Mouse (Mus musculus): ENCODE data around the gene Hira. TPM values are rescaled to one million over a fixed set of nuclear protein-coding genes. Genes with fewer than 3 reads are reported as not detected.
"Not testable (repeated sequence)": the region's sequence is repeated elsewhere in the genome, so short reads cannot be mapped to it uniquely, and the experiment has no call there.

Hira gene
- total RNA-seq, 2 experiments from 2014 or later, result 36.3 to 44.4 TPM

DNA sequence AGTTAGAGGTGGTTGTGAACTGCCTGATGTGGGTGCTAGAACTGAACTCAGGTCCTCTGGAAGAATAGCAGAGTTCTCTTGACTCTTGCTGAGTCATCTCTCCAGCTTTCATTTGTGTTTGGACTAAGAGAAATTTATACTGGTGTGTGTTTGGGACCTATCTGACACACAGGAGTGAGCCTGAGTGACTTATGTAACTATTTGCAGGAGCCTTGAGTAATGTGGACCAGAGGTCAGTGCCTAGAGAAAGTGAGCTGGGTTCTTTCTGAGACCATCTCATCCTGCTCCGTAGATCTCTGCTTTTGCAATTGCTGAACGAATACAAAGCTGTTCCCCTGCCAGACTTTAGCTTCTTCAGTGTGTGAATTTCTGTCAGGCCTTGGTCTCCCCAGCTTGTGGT, 44.9 kb downstream of the Hira start:
- no peak for DNase-seq

DNA sequence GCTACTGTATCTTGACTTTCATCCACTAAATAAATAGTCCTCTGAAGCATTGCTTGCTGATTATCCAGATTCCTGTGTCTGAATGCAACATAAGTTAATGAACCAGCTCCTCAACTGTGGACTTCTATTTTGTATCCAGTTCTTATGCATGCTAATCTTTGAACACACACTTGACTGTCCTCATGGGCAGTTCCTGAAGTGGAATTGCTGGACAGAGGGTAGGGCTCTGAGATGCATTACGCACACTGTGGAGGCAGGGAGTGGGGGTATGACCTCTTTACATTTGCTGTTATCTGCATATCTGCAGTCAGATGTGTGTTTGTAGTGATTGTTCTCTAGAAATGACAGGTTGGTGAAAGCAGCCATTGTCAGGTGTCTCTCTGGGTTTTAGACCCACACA, 51.1 kb downstream of the Hira start:
- no peak for DNase-seq

DNA sequence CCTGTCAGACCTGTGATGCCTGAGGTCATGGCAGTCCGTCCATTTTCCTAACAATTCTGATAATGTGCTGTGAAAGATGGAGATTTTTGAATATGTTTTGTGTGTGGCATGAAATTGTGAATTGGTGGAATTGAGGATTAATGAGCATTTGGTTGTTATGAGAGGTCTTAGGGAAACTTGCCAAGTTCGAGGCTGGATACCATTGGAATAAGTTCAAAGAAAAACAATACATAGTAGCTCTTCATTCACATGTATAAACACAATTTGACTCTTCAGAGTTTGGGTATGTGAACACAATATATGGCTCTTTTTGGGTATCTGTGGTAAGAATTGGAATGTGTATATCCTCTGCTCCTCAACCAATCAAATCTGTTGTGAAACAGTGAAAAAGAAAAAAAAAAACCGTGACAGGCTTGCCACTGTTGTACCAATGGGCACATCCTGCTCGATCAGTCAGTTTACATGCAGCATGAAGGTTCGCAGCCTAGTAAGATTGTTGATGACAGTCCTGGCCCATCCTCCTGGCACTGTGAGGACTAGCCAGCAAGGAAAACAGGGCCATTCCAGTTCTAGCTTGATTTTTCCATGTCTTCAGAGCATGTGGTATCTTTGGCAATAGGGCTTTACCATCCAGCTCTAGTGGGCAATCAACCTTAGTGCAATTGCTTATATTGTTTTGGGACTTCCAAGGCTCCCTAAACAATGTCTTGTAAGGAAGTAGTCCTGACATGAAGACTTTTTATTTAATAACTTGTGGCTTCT, 61.7 kb downstream of the Hira start:
- DNase-seq, result no peak

DNA sequence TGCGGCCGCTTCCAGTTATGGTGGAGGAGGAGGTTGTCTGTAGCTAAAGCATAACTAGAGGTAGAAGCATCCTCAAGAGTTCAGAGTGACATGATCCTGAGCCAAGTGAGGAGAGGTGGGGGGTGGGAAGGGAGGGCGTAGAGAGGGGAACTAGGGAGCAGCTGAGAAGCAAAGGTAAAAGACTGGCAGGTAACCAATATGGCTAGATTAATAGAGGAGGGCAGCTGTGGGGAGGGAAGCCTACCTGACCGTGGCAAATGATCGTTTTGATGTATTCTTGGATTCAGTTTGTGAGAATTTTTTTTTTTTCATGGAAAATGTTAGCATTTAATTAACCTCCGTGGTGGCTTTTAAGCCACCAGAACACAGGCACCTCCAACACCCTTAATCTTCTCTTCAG, 67.1 kb downstream of the Hira start:
- no peak for DNase-seq

DNA sequence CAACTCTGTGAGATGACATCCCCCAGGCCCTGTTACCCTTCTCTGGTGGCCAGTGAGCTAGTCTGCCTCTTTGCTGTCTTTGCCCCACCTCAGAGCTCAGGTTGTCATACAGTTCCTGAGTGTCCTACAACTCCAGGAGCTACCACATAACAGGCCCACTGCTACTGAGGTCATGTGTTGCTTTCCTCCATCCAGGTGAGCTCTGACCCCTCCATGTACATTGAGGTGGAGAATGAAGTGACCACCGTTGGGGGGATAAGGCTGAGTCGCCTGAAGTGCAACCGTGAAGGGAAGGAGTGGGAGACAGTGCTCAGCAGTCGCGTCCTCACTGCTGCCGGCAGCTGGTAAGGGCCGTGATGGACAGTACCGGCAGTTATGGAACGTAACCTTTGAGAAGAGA, 72.1 kb downstream of the Hira start:
- DNase-seq, result no peak

DNA sequence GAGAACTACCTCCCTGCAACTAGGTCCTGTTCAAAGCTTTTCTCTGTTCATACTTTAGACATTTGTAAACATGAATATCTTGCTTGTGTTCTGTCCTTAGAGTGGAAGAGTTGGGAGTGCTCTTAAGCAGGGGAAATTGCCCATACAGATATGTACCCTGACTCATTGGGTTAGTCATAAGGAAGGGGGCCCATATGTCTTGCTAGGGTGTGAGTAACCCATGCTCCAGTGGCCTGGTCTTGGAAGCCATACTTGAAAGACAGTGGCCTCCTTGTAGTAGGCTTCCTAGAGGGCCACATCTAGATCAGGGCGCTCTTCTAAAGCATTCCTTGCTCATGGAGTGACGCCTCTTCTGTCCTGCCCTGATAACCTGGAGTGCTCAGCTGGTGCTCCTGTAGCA, 73.5 kb downstream of the Hira start:
- no peak for DNase-seq

DNA sequence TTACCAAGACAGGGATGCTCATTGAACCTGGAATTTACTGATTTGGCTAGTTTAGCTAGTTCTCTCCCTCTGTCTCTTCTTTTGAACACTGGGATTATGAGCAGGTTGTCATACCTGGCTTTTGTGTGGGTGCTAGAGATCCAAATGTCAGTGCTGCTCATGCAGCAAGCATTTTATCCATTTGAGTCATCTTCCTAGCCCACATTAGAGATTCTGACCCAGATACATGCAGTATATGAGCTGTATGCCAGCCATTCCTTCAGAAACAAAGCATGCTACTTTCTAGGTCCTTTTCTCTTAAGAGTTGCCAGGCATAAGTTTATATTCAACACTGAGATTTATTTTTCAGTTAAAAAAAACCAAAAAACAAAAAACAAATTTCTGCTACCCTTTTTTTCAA, 76.0 kb downstream of the Hira start:
- no peak for DNase-seq

DNA sequence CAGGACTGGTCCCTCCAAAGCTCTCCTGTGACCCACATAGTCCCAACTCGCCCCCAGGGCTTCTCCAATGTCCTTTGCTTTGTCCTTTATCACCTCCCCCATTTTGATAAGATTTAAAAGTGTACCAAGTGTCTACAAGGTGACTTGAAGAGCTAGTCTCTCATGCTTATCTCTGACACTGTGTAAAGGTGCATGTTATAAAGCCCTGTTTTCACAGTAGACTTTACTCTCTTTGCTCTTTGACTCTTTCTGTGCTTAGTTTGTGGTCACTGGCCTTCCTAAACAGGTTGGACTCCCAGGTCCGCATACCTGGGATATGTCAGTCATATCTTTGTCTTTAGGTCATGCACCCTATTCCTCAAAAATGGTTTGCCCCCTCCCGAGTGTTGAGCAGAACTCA, 78.2 kb downstream of the Hira start:
- no peak for DNase-seq

DNA sequence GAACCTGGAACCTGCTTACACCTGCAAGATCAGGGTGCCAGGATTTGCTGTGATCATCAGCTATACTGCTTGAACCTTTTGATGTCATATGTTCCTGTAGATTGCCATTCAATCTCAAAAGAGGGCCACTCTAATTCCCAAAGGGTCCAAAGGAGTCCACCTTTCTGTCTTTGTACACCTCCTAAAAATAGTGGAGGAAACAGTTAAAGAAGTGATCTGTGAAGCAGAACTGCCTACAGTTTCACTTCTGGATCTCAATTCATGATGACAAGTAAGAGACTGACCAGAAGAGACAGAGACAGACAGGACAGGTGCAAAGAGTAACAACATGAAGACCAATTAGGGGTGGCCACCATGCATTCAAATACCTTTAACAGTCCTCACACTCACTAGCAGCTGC, 86.6 kb downstream of the Hira start:
- no peak for DNase-seq

DNA sequence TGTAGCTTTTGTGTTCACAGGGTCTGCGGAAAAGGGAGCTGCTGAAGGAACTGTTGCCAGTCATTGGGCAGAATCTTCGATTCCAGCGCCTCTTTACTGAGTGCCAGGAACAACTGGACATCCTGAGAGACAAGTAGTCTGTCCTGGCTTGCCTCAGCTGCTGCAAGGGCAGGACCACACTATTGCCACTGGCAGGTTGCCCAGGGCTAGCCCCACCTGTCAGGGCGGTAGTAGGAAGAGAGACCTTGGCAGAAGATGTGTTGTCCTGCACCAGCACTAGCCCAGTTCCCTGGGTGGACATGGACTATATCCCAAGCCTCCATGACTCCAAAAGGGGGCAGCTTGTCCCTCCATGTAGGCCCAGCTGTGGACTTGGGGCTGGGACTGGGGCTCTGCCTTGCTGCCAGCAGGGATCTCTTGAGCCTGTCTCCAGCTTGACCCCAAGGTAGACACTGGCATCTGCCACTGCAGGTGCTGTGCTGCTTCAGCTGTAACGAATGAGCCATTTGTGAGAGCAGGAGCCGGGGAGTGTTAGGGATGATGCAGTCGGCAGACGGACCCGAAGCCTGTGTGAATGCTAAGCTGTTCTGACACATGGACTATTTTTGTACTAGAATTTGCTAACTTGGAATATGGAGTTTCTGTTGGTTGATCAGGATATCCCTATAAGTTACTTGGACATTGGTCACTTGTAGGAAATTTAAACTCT, 92.7 kb downstream of the Hira start:
- DNase-seq, result peak; percentile 10

DNA sequence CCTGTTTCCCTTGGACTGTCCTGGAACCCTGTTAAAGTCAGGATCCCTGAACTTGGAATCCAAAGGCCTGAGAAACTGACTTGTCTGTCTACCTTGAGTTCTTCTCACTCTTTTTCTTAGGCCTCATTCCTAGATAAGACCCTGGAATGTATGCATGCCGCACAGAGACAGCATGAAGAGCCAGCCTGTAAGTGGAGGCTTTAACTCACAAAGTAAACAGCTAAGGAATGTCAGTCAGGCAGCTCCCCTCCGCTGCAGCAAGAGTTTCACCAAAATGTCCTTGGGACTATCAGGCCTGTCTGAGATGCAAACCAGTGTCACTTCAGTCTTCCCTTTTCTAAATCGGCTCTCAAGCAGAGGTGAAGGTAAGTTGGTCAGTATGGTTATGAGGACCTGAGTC, 94.0 kb downstream of the Hira start:
- no peak for DNase-seq

DNA sequence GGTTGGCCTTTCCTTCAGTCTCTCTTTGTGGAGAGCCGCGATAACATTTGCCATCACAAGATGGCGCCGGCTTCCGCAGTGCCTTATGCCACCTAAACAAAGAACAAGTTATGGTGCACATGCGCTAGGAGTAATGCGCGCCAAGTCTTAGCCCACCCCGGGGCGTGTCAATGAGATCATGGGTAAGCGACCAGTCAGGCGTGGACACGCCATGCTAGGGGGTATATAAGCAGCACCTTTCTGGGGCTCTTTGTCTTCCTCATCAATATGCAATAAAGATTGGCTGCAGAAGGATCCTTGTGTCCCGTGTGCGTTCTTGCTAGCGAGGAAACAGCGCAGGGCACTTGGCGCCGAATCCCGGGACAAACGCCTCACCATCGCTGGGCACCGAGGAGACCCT, 98.8 kb downstream of the Hira start:
- DNase-seq, result not testable (repeated sequence)

DNA sequence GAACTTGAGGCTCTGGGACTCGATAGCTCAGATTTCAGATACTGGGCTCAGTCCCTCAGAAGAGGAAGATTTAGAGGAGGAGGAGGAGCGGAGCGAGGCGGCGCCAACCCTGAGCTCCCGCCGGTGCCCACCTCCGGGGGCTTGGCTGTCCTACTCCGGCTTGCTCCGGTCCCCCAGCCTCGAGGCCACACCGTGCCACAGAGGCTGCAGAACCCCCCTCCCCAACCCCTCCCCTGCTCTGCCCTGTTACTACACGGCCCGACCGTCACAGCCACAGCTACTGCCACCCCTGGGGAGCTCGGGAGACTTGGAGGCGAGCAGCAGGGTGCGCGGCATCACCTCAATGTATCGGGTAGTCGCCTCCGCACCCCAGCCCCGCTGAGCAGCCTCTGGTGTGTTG, 99.5 kb downstream of the Hira start:
- DNase-seq, result no peak

DNA sequence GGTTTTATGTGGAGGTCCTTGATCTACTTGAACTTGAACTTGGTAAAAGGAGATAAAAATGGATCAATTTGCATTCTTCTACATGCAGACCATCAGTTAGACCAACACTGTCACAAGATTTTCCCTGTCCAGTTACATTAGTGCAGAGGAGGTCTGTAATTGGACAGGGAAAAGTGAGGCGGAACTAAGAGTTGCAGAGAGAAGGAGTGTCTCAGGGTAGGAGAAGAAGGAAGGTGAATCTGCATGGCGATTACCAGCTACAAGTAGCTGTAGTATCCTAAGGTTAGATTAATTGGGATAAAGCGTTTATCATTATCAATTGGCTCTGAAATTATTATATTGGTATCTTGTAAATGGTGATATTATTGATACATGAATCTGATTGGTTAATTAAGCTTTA, 109.5 kb downstream of the Hira start:
- no peak for DNase-seq

DNA sequence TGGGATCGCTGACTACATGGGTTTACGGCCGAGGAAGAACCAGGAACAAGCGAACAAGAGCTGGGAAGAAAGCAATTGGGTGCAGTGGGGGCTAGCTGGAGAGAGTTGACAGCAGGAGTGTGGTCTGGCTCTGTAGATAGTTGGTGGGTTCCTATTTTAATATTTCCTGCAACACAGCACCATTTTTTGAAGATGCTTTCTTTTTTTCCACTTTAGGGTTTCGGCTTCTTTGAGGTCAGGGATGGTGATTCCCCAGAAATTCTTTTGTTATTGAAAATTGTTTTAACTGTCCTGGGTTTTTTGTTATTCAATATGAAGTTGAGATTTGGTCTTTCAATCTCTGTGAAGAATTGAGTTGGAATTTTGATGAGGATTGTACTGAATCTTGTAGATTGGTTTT, 110.0 kb downstream of the Hira start:
- no peak for DNase-seq

DNA sequence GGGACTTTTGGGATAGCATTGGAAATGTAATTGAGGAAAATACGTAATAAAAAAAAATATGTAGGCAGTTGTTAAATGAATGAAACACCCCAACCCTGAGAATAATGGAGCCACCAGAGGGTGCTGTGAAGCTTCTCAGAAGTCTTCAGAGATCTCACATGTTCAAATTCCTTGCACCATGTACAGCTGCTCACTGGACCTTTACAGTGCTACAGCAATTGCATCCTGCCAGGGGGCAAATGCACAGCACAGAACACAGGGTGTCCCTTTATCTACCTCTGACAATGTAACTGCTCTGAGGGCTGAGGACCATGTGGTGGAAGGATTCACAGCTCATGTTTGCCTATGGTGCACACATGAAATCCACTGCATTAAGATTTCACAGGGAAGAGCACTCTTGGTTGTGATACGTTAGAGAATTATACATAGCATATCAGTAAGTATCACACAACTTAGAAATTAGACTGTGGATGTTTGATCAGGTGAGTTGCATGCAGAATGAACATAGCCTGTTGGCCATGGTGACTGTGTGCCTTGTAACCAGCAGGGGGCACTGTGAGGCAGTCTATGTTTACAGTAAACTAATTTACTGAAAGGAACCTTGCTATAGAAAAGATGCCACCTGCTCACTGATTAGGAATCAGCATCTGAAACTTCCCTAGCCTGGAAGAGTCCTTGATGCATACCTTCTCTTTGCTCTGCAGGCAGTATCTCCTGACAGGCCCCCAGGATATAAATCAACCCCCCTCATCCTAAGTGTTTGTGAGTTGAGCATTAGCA, 126.0 kb downstream of the Hira start:
- DNase-seq, result not testable (repeated sequence)

DNA sequence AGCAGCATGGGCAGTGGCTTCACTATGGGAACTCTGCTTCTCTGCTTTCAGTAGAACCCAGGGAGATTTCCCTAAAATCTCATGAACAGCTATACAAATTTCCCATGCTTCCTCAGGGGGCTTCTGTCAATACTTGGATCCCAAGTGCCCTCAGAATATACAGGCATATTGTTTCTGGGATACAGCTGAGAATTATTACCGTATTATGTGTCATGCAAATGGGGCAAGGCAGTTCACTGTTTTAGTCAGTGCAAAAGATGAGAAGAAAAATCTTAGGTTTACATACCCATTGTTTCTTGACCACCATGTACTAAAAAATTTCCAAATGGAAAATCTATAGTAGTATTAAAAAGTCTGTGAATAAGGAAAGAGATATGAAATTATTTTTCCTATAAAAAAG, 126.9 kb downstream of the Hira start:
- no peak for DNase-seq

DNA sequence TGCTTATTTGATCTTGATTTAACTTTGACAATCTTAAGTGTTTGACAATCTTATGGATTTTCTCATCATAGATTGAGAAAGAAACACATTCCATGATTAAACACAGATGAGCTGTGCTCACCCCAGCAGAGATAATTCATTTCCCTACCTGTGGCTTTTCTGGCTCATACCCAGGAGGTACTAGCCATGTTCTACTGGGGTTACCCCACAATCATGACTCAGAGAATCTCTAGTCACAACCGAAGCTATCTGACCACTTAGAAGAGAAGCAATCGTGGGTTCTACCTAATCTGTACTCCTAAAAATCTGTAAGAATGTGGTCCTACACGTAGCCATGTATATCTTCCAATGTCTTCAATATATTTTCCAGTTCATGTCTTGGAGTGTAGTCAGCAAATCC, 128.5 kb downstream of the Hira start:
- DNase-seq, result no peak

DNA sequence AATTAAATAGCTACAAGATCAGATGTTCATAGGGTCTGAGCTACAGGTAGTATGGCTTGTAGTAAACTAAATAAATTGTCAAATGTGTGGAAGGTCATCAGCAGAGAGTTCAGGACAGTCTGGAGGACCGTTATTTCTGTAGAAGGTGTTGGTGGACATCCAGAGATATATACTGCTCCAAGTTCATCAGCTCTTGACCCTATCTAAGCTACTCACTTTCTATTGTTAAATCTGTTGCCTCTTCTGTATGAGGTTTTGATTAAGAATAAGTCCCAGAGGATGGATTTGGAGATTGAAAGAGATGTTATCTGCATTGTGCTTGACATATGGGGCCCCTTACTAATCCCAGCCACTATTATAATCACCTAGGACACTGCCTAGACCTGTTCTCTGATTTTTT, 129.9 kb downstream of the Hira start:
- DNase-seq, result no peak

DNA sequence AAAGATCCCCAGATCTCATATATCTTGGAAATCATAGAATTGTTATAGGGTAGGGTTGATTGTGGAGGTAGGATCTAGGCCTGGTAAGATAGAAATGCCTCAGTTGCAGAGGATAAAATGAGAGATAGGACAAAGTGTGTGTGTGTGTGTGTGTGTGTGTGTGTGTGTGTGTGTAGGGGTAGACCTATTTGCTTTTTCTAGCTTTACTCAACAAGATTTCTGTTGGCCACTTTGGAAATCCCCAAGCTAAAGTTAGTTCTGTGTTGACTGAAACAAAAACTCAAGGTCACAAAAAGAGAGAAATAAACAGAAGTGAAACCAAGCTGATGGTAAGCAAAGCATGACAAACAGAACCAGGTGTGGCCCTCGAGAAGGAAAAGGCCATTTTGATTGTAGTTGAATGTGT, 130.4 kb downstream of the Hira start:
- DNase-seq, result not testable (repeated sequence)

DNA sequence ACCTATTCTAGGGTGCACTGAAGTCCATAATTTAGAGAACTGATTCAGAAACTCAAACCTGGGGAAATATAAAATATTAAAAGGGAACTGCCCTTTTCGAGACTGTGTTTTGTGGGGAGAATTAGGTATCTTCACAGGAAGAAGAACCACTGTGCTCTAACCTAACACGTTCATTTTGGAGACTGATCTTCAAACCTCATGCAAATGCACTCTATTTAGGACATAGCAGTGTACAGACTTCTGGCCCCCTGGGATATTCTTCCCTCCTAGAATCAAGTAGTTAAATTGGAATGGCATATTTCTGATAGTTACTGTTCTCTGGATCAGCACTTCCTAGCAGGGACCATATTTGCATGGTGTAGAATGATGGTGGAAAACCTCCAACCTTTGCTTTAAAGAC, 133.9 kb downstream of the Hira start:
- no peak for DNase-seq

DNA sequence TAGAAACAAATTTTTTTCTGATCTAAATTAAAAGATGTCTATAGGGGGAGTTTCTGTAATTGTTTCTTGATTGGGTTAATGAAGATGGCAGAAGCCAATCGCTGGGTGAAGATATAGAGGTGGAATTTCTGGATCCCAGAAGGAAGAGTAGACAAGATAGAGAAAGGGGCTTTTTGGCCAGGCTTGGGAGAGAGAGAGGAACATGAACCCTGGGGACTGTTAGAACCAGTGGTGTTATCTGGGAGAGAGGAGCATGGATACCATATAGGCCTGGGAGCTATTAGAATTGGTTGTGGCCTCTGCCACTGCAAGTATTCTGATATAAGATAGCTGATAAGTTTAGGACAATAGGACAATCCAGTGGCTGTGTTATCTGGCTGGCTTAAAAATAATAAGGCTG, 136.7 kb downstream of the Hira start:
- DNase-seq, result no peak

DNA sequence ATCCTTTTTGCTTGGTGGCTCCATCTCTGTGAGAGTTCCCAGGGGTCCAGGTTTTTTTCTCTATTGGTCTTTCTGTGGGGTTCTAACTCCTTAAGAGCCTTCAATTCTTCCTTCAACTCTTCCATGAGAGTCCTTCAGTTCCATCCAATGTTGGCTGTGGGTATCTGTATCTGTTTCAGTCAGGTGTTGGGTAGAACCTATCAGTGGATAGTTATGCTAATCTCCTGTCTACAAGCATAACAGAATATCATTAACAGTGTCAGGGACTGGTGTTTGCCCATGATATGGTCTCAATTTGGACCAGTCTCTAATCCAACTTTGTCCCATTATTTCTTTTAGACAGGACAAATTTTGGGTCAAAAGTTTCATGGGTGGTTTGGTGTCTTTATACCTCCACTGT, 137.8 kb downstream of the Hira start:
- DNase-seq, result no peak

Data from adrenal gland, postnatal 10 days (tissue).